ENCODE assay signal across 8 mouse cellular contexts in genomic region chr10:58382621-58383101, GRCm38 (mm10). TPM values are rescaled to one million over a fixed set of nuclear protein-coding genes. Genes with fewer than 3 reads are reported as not detected.
DNase-seq lines count a peak whose midpoint lies in the region; ATAC-seq lines count a peak whose summit lies in the region.

No protein-coding gene starts in this region.

- no peaks in the 10 kb centered on the region for H3K36me3 ChIP-seq in liver, embryonic 11.5 days (ENCODE audit: control insufficient read depth, insufficient read depth, low read length)
- H3K36me3 ChIP-seq in forebrain, embryonic 10.5 days (replicated peaks): no peaks in the 10 kb centered on the region
- no peaks in the 10 kb centered on the region for H3K36me3 ChIP-seq in limb, embryonic 12.5 days

- peaks cover 23% of the 10 kb centered on the region for H3K4me1 ChIP-seq in liver, embryonic 11.5 days (replicated peaks; ENCODE audit: control insufficient read depth, insufficient read depth, low read length)
- H3K4me1 ChIP-seq in forebrain, embryonic 10.5 days: peaks cover 20% of the 10 kb centered on the region
- peaks cover 14% of the 10 kb centered on the region for H3K4me1 ChIP-seq in limb, embryonic 12.5 days (replicated peaks)

- no peaks in the 10 kb centered on the region for H3K27me3 ChIP-seq in liver, embryonic 11.5 days (replicated peaks; ENCODE audit: control insufficient read depth, insufficient read depth, low read length)
- no peaks in the 10 kb centered on the region for H3K27me3 ChIP-seq in forebrain, embryonic 10.5 days (ENCODE audit: poor library complexity, severe bottlenecking)
- H3K27me3 ChIP-seq in limb, embryonic 12.5 days: no peaks in the 10 kb centered on the region

- peak overlapping the region; percentile 53; the same call in 1 of the 2 replicates for H3K27ac ChIP-seq in liver, embryonic 11.5 days (ENCODE audit: low read depth, low read length)
- H3K27ac ChIP-seq in forebrain, embryonic 10.5 days: peak overlapping the region; percentile 68
- H3K27ac ChIP-seq in limb, embryonic 12.5 days: peak overlapping the region; percentile 69

- no peak overlapping the region for H3K9ac ChIP-seq in liver, embryonic 11.5 days (ENCODE audit: low read depth, low read length)
- no peak overlapping the region for H3K9ac ChIP-seq in limb, embryonic 12.5 days (replicated peaks)

- ATAC-seq in liver, embryonic 11.5 days (replicated peaks; ENCODE audit: low FRiP score): peak; percentile 35; the same call in 1 of the 2 replicates
- ATAC-seq in limb, embryonic 12.5 days (ENCODE audit: insufficient number of reproducible peaks, insufficient read depth, low FRiP score, low TSS enrichment, low read depth): no peak; the same call in 1 of the 2 replicates
- no peak for ATAC-seq in cerebellum, adult (ENCODE audit: insufficient number of reproducible peaks, low FRiP score, low TSS enrichment)

- DNase-seq in liver, embryonic 11.5 days (ENCODE audit: low spot score): no peak
- DNase-seq in liver: no peak
- no peak for DNase-seq in forebrain, embryonic 10.5 days (ENCODE audit: extremely low spot score, low spot score)
- peak; percentile 76 for DNase-seq in retina, postnatal 1 day
- no peak for DNase-seq in testis, postnatal 14 days (ENCODE audit: low spot score)
- no peak for DNase-seq in cerebellum, postnatal 36 days

- no peak overlapping the region for H3K4me3 ChIP-seq in liver, embryonic 11.5 days (ENCODE audit: low read depth, low read length)
- no peak overlapping the region for H3K4me3 ChIP-seq in forebrain, embryonic 10.5 days
- no peak overlapping the region for H3K4me3 ChIP-seq in limb, embryonic 12.5 days (replicated peaks)

- no peaks in the 10 kb centered on the region for H3K9me3 ChIP-seq in liver, embryonic 11.5 days (ENCODE audit: control insufficient read depth, low read length)
- no peaks in the 10 kb centered on the region for H3K9me3 ChIP-seq in forebrain, embryonic 10.5 days
- no peaks in the 10 kb centered on the region for H3K9me3 ChIP-seq in limb, embryonic 12.5 days

- WGBS in liver, embryonic 11.5 days: 27% methylated on average over 3 of the region's 3 CpGs
- 41% methylated on average over 3 of the region's 3 CpGs for WGBS in forebrain, embryonic 10.5 days
- WGBS in limb, embryonic 12.5 days: 17% methylated on average over 3 of the region's 3 CpGs

- H3K4me2 ChIP-seq in liver, embryonic 11.5 days: no peak overlapping the region; the same call in 1 of the 2 replicates
- no peak overlapping the region for H3K4me2 ChIP-seq in limb, embryonic 12.5 days

RNA-seq across cellular contexts. Expression of gene Lims1, which starts 59.4 kb away (rescaled TPM):
- polyA plus RNA-seq in liver, embryonic 11.5 days (2014; fragmentation: Nextera tagmentation; extraction: Ambion mirVana): 110 and 131 TPM in 2 replicates
- polyA plus RNA-seq in forebrain, embryonic 10.5 days (2016; fragmentation: Nextera tagmentation; extraction: Ambion mirVana): 98.1 and 102 TPM in 2 replicates
- 107 TPM in 2 replicates for polyA plus RNA-seq in limb, embryonic 12.5 days (2016; fragmentation: Nextera tagmentation; extraction: Ambion mirVana)
